Mouse (Mus musculus) megakaryocyte, embryonic 14.5 days (primary cell): ENCODE results near the gene Plekhm1. TPM values are rescaled to one million over a fixed set of nuclear protein-coding genes. Genes with fewer than 3 reads are reported as not detected.
"Not testable (repeated sequence)": the region's sequence is repeated elsewhere in the genome, so short reads cannot be mapped to it uniquely, and the experiment has no call there.

Experiments used
- H3K27me3 ChIP-seq: replicated peaks from 2 replicates; pipeline ENCODE3; 2012; ENCODE audit warnings: inconsistent platforms
- H3K36me3 ChIP-seq: replicated peaks from 2 replicates; pipeline ENCODE3; 2012; ENCODE audit warnings: low read length, inconsistent platforms, mixed read lengths
- H3K4me1 ChIP-seq: 2 replicates; pipeline ENCODE4 v1.6.1; 2012; ENCODE audit warnings: inconsistent platforms
- H3K4me3 ChIP-seq: replicated peaks from 2 replicates; pipeline ENCODE3; 2012; ENCODE audit warnings: moderate library complexity, mild to moderate bottlenecking, inconsistent platforms
- H3K9me3 ChIP-seq: 2 replicates; pipeline ENCODE4 v1.6.1; 2012; ENCODE audit warnings: inconsistent platforms
- FLI1 ChIP-seq: IDR thresholded peaks from 2 replicates; pipeline ENCODE4 v1.6.1; 2012; ENCODE audit warnings: low read length, inconsistent platforms, mixed read lengths
- GATA1 ChIP-seq: IDR thresholded peaks from 3 replicates; pipeline ENCODE4 v1.6.1; 2012; ENCODE audit warnings: mixed read lengths, low read length, inconsistent platforms, borderline replicate concordance
- polyA plus RNA-seq: library from polyadenylated mRNA; stranded (reverse); fragments of >175 nt; gene quantifications from 2 replicates; pipeline ENCODE4 v1.2.3, GENCODE M21; 2012; ENCODE audit warnings: low replicate concordance; ENCODE audit not compliant: insufficient read depth

Plekhm1 gene
- polyA plus RNA-seq, result 8.1 and 12.1 TPM in 2 replicates

DNA sequence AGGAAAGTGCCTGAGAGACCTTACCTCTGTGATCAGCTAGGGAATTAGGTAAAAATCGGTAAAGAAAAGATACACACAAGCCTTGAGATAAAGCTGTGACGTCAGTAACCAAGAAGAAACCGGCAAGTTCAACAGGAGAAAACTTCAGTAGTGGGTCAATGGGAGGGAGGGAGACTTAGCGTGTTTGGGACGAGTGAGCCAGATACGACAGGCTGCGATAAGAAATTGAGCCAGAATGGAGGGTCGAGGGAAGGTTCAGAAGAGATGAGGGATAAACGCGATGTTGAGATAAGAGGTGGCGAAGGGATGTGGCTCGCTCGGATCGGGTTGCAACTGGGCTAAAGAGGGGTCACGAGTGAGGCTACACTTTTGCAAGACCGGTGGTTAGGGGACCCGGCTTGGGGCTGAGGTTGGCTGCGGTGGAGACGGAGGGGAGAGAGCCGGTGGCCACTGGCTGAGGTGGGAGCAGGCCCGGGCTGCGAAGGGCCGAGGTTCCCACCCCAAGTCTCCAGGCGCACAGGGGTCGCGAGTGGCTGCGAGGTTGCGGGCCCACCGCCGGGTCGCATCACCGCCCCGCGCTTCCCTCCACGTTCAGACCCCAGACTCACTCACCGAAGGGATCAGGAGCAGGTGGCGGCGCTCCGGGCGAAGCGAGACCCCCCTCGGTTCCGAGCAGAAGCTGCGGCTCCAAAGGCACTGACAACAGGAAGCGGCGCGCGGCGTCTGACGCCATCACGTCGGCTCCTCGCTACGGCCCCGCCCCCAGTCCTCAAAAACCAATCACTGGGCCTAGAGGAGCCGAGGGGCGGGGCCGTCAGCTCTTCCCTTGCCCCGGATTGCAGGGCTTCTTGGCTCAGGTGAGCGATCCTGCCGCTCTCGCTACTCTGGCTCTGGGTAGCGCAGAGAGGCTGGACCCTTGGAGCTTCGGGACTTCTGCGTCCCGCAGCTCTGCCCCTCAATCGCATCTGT lies at the start of gene Plekhm1:
TSS of gene Plekhm1 (minus strand) at position 707 of the 969 bp plus-strand sequence.
- 0 out of 3 replicates have a peak, but pooled peaks have one; percentile 49 for TF ChIP-seq GATA1
- no peak for TF ChIP-seq FLI1
- peaks cover 29% of the 10 kb centered on the region for H3K36me3 ChIP-seq
- H3K4me1 ChIP-seq, result peaks cover 32% of the 10 kb centered on the region
- H3K9me3 ChIP-seq, result no peaks in the 10 kb centered on the region
- H3K4me3 ChIP-seq, result peak within 1 kb of the TSS; percentile 99
- H3K27me3 ChIP-seq, result peaks cover 5% of the 10 kb centered on the region

DNA sequence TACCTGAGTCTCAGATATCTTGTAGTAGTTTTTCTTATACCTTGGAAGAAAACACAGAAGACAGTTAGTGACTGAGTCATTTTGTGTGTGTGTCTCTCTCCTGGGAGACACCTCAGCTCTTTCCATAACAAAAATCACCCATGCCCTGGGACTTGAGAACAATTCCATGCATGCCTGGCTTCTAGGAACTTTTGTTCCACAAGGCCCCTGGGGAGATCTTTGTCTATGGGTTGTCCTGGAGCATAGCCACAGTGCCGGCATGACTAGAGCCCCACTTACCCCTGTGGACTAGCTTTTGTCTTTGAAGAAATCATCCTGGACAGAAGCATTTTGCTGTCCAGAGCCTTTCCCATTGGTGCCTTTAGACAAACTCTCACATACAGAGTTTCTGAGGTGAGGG lies 38.6 kb upstream of the Plekhm1 start:
- not testable (repeated sequence) for H3K36me3 ChIP-seq, H3K4me1 ChIP-seq, H3K4me3 ChIP-seq, H3K27me3 ChIP-seq
- H3K9me3 ChIP-seq, result peaks cover 14% of the 10 kb centered on the region

DNA sequence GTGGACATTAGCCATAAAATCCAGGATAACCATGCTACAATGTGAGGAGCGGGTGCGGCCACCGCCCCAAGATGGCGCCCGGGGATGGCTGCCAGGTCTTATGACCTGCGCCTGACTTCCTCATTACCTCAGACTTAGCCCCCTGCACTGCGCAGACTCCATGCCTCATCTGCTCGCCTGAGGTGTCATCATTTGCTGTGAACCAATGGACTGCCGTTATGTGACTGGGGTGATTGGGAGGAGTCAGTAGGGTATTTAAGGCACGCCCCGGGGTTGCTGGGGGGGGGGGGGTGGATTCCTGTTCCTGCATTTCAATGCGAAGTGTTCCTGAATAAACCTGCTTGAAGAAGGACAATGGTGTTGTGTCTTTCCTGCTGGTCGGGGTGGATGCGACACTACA lies 37.2 kb upstream of the Plekhm1 start:
- H3K36me3 ChIP-seq, H3K4me3 ChIP-seq, H3K27me3 ChIP-seq, H3K4me1 ChIP-seq: not testable (repeated sequence)
- peaks cover 17% of the 10 kb centered on the region for H3K9me3 ChIP-seq

DNA sequence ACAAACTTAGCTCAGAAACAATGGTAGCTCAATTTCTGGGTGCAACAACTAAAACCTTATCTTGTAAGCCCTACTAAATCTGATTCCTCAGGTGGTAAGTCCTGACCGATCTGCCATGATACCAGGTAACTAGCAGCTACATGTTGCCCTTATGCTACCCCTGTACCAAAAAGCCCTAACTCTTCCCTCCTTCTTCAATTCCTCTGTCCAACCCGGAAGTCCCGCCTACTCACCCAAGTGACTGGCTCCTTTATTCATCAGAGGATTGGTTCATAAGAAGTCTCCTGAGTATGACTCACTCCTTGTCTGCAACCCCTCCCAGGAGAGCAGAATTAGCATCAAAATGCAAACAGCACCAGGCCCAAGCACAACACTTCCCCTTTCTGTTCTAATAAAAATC lies 31.2 kb upstream of the Plekhm1 start:
- H3K27me3 ChIP-seq, result peaks cover 5% of the 10 kb centered on the region
- peaks cover under 1% of the 10 kb centered on the region; the same call in 1 of the 2 replicates for H3K4me1 ChIP-seq
- no peaks in the 10 kb centered on the region for H3K36me3 ChIP-seq
- H3K9me3 ChIP-seq, result peaks cover 26% of the 10 kb centered on the region
- TF ChIP-seq FLI1, result no peak
- TF ChIP-seq GATA1, result no peak
- H3K4me3 ChIP-seq, result no peak overlapping the region

DNA sequence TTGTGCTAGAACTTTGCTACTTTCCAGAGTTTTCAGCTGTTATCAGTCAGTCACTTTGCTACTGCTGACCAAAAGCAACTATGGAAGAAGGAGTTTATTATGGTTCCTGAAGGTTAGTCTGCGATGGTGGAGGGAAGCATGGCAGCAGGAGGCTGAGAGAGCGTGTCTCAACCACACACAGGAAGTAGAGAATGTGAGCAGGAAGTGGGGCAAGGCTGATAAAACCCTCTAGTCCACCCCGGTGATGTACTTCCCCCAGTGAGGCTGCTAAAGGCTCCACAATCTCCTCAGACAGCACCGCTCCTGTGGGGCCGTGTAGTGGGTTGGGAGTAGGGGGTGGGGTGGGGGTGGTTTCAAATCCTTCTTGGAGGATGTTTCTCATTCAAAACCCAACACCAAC lies 23.8 kb upstream of the Plekhm1 start:
- peak; percentile 83 for TF ChIP-seq FLI1
- peak; percentile 91; the same call in 2 of the 3 replicates for TF ChIP-seq GATA1

DNA sequence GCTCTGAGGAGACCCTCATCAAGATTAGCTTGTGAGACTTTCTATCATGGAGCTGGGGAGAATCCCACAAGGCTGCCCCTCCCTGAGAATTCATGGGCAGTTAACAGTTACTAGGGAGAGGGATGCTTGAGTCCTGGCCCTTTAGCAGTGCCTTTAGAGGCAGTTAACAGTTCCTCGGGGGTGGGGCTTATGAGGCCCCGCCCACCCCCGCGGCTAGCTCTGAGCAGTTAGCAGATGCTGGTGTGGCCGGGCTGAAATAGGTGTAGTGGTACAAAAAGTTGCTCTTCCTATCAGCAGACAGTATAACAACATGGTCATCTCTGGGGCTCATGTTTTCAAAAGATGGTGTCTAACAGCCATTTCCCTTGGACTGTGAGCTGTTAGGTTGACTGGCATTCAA lies 12.5 kb upstream of the Plekhm1 start:
- H3K4me3 ChIP-seq, result no peak overlapping the region
- H3K4me1 ChIP-seq, result peaks cover 21% of the 10 kb centered on the region
- H3K36me3 ChIP-seq, result no peaks in the 10 kb centered on the region
- H3K27me3 ChIP-seq, result peaks cover 25% of the 10 kb centered on the region
- TF ChIP-seq GATA1, result no peak
- TF ChIP-seq FLI1, result no peak
- no peaks in the 10 kb centered on the region for H3K9me3 ChIP-seq

More for the DNA sequence above, 23.8 kb upstream of the Plekhm1 start:
- peaks cover 19% of the 10 kb centered on the region for H3K36me3 ChIP-seq
- H3K9me3 ChIP-seq, result peaks cover 49% of the 10 kb centered on the region
- peaks cover 31% of the 10 kb centered on the region for H3K4me1 ChIP-seq
- peaks cover 2% of the 10 kb centered on the region for H3K27me3 ChIP-seq
- H3K4me3 ChIP-seq, result peak overlapping the region; percentile 75

DNA sequence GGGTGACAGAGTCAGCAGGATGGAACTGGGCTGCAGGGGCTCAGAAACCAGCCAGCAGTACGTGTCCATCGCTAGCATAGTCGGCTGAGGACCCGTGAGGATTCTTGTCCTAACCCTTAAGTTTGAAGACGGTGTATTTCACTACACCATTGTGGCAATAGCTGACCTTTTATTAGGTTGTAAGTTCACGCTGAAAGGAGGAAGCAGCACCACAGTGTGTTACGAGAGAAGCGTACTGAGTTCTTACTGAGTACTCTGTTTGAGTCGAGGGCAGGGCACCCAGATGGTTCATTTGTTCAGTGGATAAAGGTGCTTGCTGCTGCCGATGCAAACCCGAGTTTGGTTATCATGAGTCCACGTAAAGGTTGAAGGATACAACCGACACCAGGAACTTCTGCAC lies 7.2 kb upstream of the Plekhm1 start:
- Histone ChIP-seq H3K27me3 (peaks cover 13% of the 10 kb centered on the region), H3K4me1 (peaks cover 26% of the 10 kb centered on the region), H3K4me3 (no peak overlapping the region), H3K36me3 (no peaks in the 10 kb centered on the region), H3K9me3 (no peaks in the 10 kb centered on the region; the same call in 1 of the 2 replicates)
- TF ChIP-seq FLI1, result no peak
- no peak for TF ChIP-seq GATA1

DNA sequence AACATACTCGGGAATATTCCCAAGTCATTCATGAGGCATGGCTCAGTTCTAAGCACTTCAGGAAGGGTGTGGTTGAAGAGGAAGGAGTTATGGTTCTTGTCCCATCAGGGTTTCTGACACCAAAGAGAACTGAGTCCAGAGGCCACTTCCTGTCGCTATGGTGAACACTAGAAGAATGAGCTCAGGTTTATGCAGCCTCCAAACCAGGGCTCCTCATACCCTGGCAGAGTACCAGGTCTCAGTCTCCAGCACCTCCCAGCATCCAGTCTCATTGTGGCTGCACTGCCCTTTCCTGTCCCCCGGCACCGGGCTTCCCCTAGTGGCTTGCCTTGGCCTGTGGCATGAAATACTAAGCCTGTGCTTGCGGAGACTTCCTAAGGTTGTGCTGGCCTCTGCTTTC lies 6.7 kb upstream of the Plekhm1 start:
- H3K4me3 ChIP-seq, result peak overlapping the region; percentile 25
- TF ChIP-seq GATA1 (no peak), FLI1 (no peak)

DNA sequence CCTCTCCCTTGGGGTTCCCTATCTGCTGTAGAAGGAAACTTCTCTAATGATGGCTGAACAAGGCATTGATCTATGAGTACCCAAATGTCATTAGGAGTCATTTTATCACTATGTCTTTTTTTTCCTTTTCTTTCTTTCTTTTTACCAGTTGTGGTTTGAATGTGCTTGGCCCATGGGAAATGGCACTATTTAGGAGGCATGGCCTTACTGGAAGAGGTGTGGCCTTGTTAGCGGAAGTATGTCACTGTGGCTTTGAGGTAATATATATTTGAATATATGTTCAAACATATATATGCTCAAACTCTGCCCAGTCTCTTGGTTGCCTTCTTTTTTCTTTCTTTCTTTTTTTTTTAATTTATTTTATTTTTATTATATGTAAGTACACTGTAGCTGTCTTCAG lies 1.0 kb upstream of the Plekhm1 start:
- no peak for TF ChIP-seq FLI1
- no peak for TF ChIP-seq GATA1
- Histone ChIP-seq H3K4me1 (peaks cover 39% of the 10 kb centered on the region), H3K9me3 (no peaks in the 10 kb centered on the region), H3K4me3 (peak overlapping the region; percentile 99), H3K36me3 (peaks cover 16% of the 10 kb centered on the region), H3K27me3 (peaks cover 5% of the 10 kb centered on the region)

More for the DNA sequence above, 6.7 kb upstream of the Plekhm1 start:
- Histone ChIP-seq H3K27me3 (peaks cover 15% of the 10 kb centered on the region), H3K9me3 (no peaks in the 10 kb centered on the region; the same call in 1 of the 2 replicates), H3K36me3 (no peaks in the 10 kb centered on the region), H3K4me1 (peaks cover 26% of the 10 kb centered on the region)

DNA sequence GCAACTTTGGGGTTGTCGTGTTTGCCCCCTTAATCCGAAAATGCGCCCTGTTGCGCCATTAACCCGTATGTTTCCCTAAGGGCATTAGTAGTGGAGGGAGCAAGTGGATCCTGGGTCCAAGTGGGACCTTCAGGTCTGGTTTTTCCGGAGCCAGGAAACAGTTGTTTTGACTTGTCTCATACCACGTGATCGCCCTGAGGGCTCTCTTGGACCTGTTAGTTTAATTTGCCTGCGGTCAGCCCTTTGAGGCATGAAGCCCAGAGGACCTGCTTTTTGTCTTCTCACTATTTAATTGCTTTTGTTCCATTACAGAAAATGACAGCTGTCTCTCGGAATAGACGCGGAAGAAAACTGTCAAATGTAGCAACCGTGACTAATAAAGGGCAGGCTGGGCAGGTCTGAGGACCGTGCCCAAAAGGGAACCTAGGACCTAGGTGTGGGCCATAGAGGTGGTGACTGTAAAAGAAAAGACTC lies 500 bp upstream of the Plekhm1 start:
- H3K9me3 ChIP-seq, result no peaks in the 10 kb centered on the region
- TF ChIP-seq GATA1 (no peak), FLI1 (no peak)

More for the DNA sequence above, 500 bp upstream of the Plekhm1 start:
- Histone ChIP-seq H3K4me3 (peak overlapping the region; percentile 99), H3K4me1 (peaks cover 34% of the 10 kb centered on the region), H3K27me3 (peaks cover 5% of the 10 kb centered on the region), H3K36me3 (peaks cover 21% of the 10 kb centered on the region)
